9 mouse cellular contexts compared by ENCODE assay signal in the genomic region with DNA sequence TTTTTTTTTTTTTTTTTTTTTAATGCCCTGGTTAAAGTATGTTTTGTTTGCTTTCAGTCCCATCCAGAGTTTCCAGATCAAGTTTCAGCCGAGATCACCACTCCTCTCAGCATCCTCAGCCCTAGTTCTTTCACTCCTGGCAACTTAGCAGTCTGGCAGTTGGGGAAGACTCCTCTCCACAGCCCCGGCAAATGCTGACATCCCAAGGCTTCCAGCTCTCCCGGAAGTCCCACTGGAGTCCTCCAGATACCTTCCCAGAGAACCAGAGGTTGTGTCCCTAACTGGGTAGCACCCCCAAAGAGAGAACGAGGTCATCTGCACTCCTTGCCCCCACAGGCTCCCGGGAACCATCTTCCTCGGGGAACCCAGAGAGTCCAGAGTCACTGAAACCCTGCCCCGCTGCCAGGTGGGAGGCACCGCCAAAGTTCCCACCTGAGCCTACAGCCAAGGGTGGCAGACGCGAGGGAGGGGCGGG. TPM values are rescaled to one million over a fixed set of nuclear protein-coding genes. Genes with fewer than 3 reads are reported as not detected.
DNase-seq lines count a peak whose midpoint lies in the region; ATAC-seq and TF ChIP-seq lines count a peak whose summit lies in the region.
"Had no signal": no experiment of that assay in that cellular context is flagged by ENCODE, and none has a peak within 500 bp of the region (broad histone marks: within the 10 kb centered on the region; RNA-seq: fewer than 3 reads in every experiment).

No protein-coding gene starts in this region.

- DNase-seq in adrenal gland, adult 2 months: peak; percentile 35
- no peak for DNase-seq in adrenal gland, postnatal 36 days
- DNase-seq in retina, embryonic 14.5 days (ENCODE audit: low spot score): peak; percentile 51
- no peak for DNase-seq in retina, postnatal 1 day
- no peak for DNase-seq in heart, postnatal 0 days (ENCODE audit: low spot score)
- no peak for DNase-seq in liver, embryonic 14.5 days (ENCODE audit: low read depth in 3 of 3, low spot score in 3 of 3)
- no peak for DNase-seq in cerebellum, adult 18-20 months
- DNase-seq in left cerebral cortex, adult 9 months (ENCODE audit: low spot score in 2 of 2): no peak

- WGBS in heart, postnatal 0 days: under 1% methylated on average over 11 of the region's 11 CpGs
- WGBS in liver, embryonic 14.5 days (ENCODE audit: insufficient replicate concordance): 3% methylated on average over 11 of the region's 11 CpGs

- no peaks in the 10 kb centered on the region for H3K36me3 ChIP-seq in heart, postnatal 0 days (replicated peaks; ENCODE audit: control insufficient read depth, insufficient read depth, low read length)
- no peaks in the 10 kb centered on the region for H3K36me3 ChIP-seq in liver, embryonic 14.5 days (replicated peaks; ENCODE audit: control insufficient read depth, insufficient read depth, low read depth)

- peak overlapping the region; percentile 72 for H3K4me2 ChIP-seq in heart, postnatal 0 days (ENCODE audit: low read depth, low read length)
- H3K4me2 ChIP-seq in liver, embryonic 14.5 days (ENCODE audit: low read depth): peak overlapping the region; percentile 46

- peaks cover 81% of the 10 kb centered on the region for H3K27me3 ChIP-seq in heart, postnatal 0 days (ENCODE audit: control insufficient read depth, insufficient read depth, low read length)
- peaks cover 21% of the 10 kb centered on the region for H3K27me3 ChIP-seq in liver, embryonic 14.5 days (ENCODE audit: control insufficient read depth, insufficient read depth, low read length)

- H3K4me1 ChIP-seq in heart, postnatal 0 days (ENCODE audit: control insufficient read depth, insufficient read depth): peaks cover 6% of the 10 kb centered on the region; the same call in 1 of the 2 replicates
- H3K4me1 ChIP-seq in liver, embryonic 14.5 days (replicated peaks; ENCODE audit: control insufficient read depth in 2 of 2, insufficient read depth in 2 of 2, low read length in 1 of 2): no peaks in the 10 kb centered on the region

- no peak for TF ChIP-seq EP300 in heart, postnatal 0 days (IDR thresholded peaks at IDR 0.05; ENCODE audit: low read depth)
- TF ChIP-seq EP300 in liver, embryonic 14.5 days (IDR thresholded peaks at IDR 0.05; ENCODE audit: low read depth): no peak

- H3K27ac ChIP-seq in heart, postnatal 0 days (ENCODE audit: low read depth): peak overlapping the region; percentile 9; the same call in 1 of the 2 replicates
- no peak overlapping the region for H3K27ac ChIP-seq in liver, embryonic 14.5 days

- no peak for ATAC-seq in heart, postnatal 0 days (ENCODE audit: insufficient read depth, low read depth)
- ATAC-seq in liver, embryonic 14.5 days (ENCODE audit: insufficient read depth): no peak

- no peak for TF ChIP-seq CTCF in heart, postnatal 0 days (IDR thresholded peaks at IDR 0.05; ENCODE audit: low read depth)
- no peak for TF ChIP-seq CTCF in liver, embryonic 14.5 days (IDR thresholded peaks at IDR 0.05; ENCODE audit: low read depth)

- H3K9ac ChIP-seq in heart, postnatal 0 days (replicated peaks; ENCODE audit: low read depth, low read length): peak overlapping the region; percentile 37
- no peak overlapping the region for H3K9ac ChIP-seq in liver, embryonic 14.5 days (replicated peaks)

- peak overlapping the region; percentile 70 for H3K4me3 ChIP-seq in heart, postnatal 0 days (ENCODE audit: low read depth, low read length)
- peak overlapping the region; percentile 48 to 49 for H3K4me3 ChIP-seq in liver, embryonic 14.5 days (ENCODE audit: insufficient read depth in 1 of 2, low read depth in 2 of 2, low read length in 2 of 2)

- H3K9me3 ChIP-seq in heart, postnatal 0 days (replicated peaks; ENCODE audit: control insufficient read depth, low read length): no peaks in the 10 kb centered on the region
- no peaks in the 10 kb centered on the region for H3K9me3 ChIP-seq in liver, embryonic 14.5 days (ENCODE audit: control insufficient read depth, low read length)

RNA-seq across cellular contexts. Expression of a gene that starts 1.2 kb away (rescaled TPM):
- total RNA-seq in adrenal gland, adult 2 months (2021): 10 to 100 TPM in 1 of 2 experiments, 1 to 10 TPM in 1; 4.6 to 25.5 TPM
- 6.7 and 11.6 TPM in 2 replicates for polyA plus RNA-seq in adrenal gland, adult 2 months (2012; rRNA removed)
- 10 to 100 TPM in 1 of 2 experiments, 1 to 10 TPM in 1; 5.4 to 36.3 TPM for total RNA-seq in adrenal gland, postnatal 36 days (2021)
- 4.2 and 17.2 TPM in 2 replicates for total RNA-seq in heart, postnatal 0 days (2014; rRNA removed; ENCODE audit: low replicate concordance)
- polyA plus RNA-seq in heart, postnatal 0 days (2015; fragmentation: Nextera tagmentation; extraction: Ambion mirVana): 1.5 and 1.6 TPM in 2 replicates
- 1.8 and 2.2 TPM in 2 replicates for polyA plus RNA-seq in liver, embryonic 14.5 days (2012; rRNA removed)
- polyA plus RNA-seq in liver, embryonic 14.5 days (2014; fragmentation: Nextera tagmentation; extraction: Ambion mirVana): 3.1 TPM in 2 replicates
- total RNA-seq: common myeloid progenitor, adult 5-6 weeks had no signal

Comparison
In these comparisons a context has a peak if more than half of its experiments do, and no peak if none do; other contexts are left out.
1. DNase-seq: peak in adrenal gland, adult 2 months (single experiment) and retina, embryonic 14.5 days (single experiment); none in adrenal gland, postnatal 36 days (0 of 2), retina, postnatal 1 day (single experiment), heart, postnatal 0 days (single experiment), liver, embryonic 14.5 days (0 of 3), cerebellum, adult 18-20 months (0 of 2) and left cerebral cortex, adult 9 months (0 of 2).